Mouse (Mus musculus) neural tube, embryonic 10.5 days (tissue): ENCODE measurements around the gene Dph6.

Source experiments
- DNase-seq: peaks from one replicate; pipeline ENCODE4 v3.0.0-alpha.2; 2017; ENCODE audit warnings: low spot score; ENCODE audit errors: extremely low spot score

The Dph6 gene

GRCm38 (mm10) chr2:114540416-114540815 is 114.3 kb downstream of the Dph6 start:
- DNase-seq = no peak

- DNase-seq = no peak
These were observed 118.7 kb downstream of the Dph6 start for GRCm38 (mm10) chr2:114536032-114536431.

GRCm38 (mm10) chr2:114531010-114531756 is 123.6 kb downstream of the Dph6 start:
- no peak for DNase-seq

GRCm38 (mm10) chr2:114520414-114520813 is 134.3 kb downstream of the Dph6 start:
- DNase-seq = no peak

- no peak for DNase-seq
These were observed 134.9 kb downstream of the Dph6 start for GRCm38 (mm10) chr2:114519907-114520306.

GRCm38 (mm10) chr2:114492398-114492797 is 162.4 kb downstream of the Dph6 start:
- DNase-seq = no peak

- DNase-seq = no peak
These were observed 162.9 kb downstream of the Dph6 start for GRCm38 (mm10) chr2:114491907-114492306.

- no peak for DNase-seq
These were observed 167.8 kb downstream of the Dph6 start for GRCm38 (mm10) chr2:114486980-114487379.
